Mouse (Mus musculus) mouse trophoblast stem cell (cell line): ENCODE data around the gene Taar3.

Experiments
- in situ Hi-C, 2 experiments: fragments of 300-500 bp; cut with MseI, MboI; formaldehyde crosslinking; loops; 2 replicates in 1 of 2; 3 replicates in 1 of 2; pipeline ENCODE4 v1.15.1; 2025

Taar3 gene

DNA sequence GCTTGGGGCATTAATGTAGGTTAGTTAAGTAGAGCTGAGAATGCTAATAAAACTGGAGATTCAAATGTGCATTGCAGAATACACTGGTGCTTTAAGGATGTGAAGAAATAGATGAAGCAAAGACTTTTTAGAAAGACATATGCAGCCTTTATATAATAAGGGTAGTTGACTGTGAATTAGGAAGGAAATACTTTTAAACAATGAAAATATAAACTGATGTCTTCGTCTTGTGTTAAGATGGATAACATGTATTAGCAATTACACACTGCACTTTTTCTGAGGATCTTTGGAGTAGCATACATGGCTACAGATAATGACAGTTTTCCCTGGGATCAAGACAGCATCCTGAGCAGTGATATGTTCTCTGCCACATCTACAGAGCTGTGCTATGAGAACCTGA, 50.3 kb downstream of the Taar3 start, which contains the start of gene Taar7b:
TSS of gene Taar7b (plus strand) at position 301 of the 400 bp plus-strand sequence.
- in situ Hi-C loops: no loop called here
